Mouse (Mus musculus) forebrain, embryonic 11.5 days (tissue): ENCODE data around the gene Asna1. TPM values are rescaled to one million over a fixed set of nuclear protein-coding genes. Genes with fewer than 3 reads are reported as not detected.

Experiments used
- ATAC-seq: fragments of 200-750 bp; cut with Nextera tagmentation; replicated peaks from 2 replicates; pipeline ENCODE4 v1.8.0; 2017; ENCODE audit warnings: moderate TSS enrichment; ENCODE audit not compliant: low FRiP score
- DNase-seq: peaks from one replicate; pipeline ENCODE4 v3.0.0-alpha.2; 2017; ENCODE audit warnings: low spot score
- H3K27ac ChIP-seq: fragments of 300-500 bp; sonication (generic); 2 replicates; pipeline ENCODE4 v1.5.1; 2014; ENCODE audit warnings: low read depth, low read length
- H3K27me3 ChIP-seq: fragments of 300-500 bp; sonication (generic); 2 replicates; pipeline ENCODE4 v1.6.1; 2014; ENCODE audit warnings: mild to moderate bottlenecking, low read length, mixed read lengths; ENCODE audit not compliant: control insufficient read depth, insufficient read depth
- H3K36me3 ChIP-seq: fragments of 300-500 bp; sonication (generic); 2 replicates; pipeline ENCODE4 v1.6.1; 2014; ENCODE audit warnings: mild to moderate bottlenecking, low read length, moderate library complexity, mixed read lengths; ENCODE audit not compliant: control insufficient read depth, insufficient read depth
- H3K4me1 ChIP-seq: fragments of 300-500 bp; sonication (generic); replicated peaks from 2 replicates; pipeline ENCODE4 v1.6.1; 2014; ENCODE audit warnings: low read length, mixed read lengths; ENCODE audit not compliant: control insufficient read depth, insufficient read depth
- H3K4me2 ChIP-seq: fragments of 300-500 bp; sonication (generic); 2 replicates; pipeline ENCODE4 v1.6.1; 2014; ENCODE audit warnings: low read depth, mild to moderate bottlenecking, low read length, moderate library complexity, mixed read lengths; ENCODE audit not compliant: severe bottlenecking
- H3K4me3 ChIP-seq: fragments of 300-500 bp; sonication (generic); 2 replicates; pipeline ENCODE4 v1.5.1; 2014; ENCODE audit warnings: low read depth, low read length
- H3K9ac ChIP-seq: fragments of 300-500 bp; sonication (generic); 2 replicates; pipeline ENCODE4 v1.6.1; 2014; ENCODE audit warnings: low read length
- H3K9me3 ChIP-seq: fragments of 300-500 bp; sonication (generic); 2 replicates; pipeline ENCODE4 v1.6.1; 2016; ENCODE audit warnings: low read length, mixed read lengths; ENCODE audit not compliant: control insufficient read depth
- WGBS: fragments of 180-500 bp; shearing (Covaris S2); extraction: QIAGEN DNeasy Blood & Tissue Kit; methylation state at CpG from one replicate; pipeline ENCODE4 v1.1.7; 2014; 5-methylcytosine and 5-hydroxymethylcytosine counted together
- polyA plus RNA-seq: library from polyadenylated mRNA; unstranded; fragments of >200 nt; fragmentation: Nextera tagmentation; extraction: Ambion mirVana; gene quantifications from 2 replicates; pipeline ENCODE4 v1.2.1, GENCODE M21; 2014

Gene Asna1
- 118 and 127 TPM in 2 replicates for polyA plus RNA-seq

GRCm38 (mm10) chr8:85025098-85025932 is at the start of gene Asna1:
TSS of gene Asna1 (minus strand) at chr8:85025281.
- 8% methylated on average over 30 of the region's 30 CpGs for WGBS
- no peaks in the 10 kb centered on the region for H3K27me3 ChIP-seq
- no peaks in the 10 kb centered on the region for H3K9me3 ChIP-seq
- peak within 1 kb of the TSS; percentile 85 for H3K9ac ChIP-seq
- H3K4me2 ChIP-seq, result peak within 1 kb of the TSS; percentile 93
- H3K27ac ChIP-seq, result peak within 1 kb of the TSS; percentile 68
- H3K36me3 ChIP-seq, result peaks cover 11% of the 10 kb centered on the region; the same call in 1 of the 2 replicates
- H3K4me3 ChIP-seq, result peak within 1 kb of the TSS; percentile 98
- peaks cover 18% of the 10 kb centered on the region for H3K4me1 ChIP-seq
- DNase-seq (peak; percentile 89), ATAC-seq (peak; percentile 88)

DNA sequence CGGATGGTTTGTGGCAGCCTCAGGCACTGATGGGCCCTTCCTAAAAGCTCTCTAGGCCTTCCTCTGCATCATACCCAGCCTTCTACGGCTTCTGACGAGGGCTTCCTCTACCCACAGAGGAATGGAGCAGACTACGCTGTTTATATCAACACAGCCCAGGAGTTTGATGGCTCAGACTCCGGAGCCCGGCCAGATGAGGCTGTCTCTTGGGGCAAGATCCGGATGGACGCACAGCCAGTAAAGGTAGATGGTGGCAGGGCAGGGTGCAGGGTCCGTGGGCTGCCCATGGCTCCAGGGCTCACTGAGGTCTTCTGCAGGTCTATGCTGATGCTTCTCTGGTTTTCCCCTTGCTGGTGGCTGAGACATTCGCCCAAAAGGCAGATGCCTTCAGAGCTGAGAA is 49.5 kb upstream of the Asna1 start:
- WGBS, result 94% methylated on average over 10 of the region's 10 CpGs
- no peak overlapping the region for H3K9ac ChIP-seq
- H3K4me1 ChIP-seq, result peaks cover 7% of the 10 kb centered on the region; the same call in 1 of the 2 replicates
- peaks cover 2% of the 10 kb centered on the region; the same call in 1 of the 2 replicates for H3K36me3 ChIP-seq
- H3K9me3 ChIP-seq, result no peaks in the 10 kb centered on the region
- no peak overlapping the region for H3K4me2 ChIP-seq
- no peak for ATAC-seq
- no peak overlapping the region for H3K4me3 ChIP-seq
- DNase-seq, result peak; percentile 51
- H3K27ac ChIP-seq, result no peak overlapping the region
- no peaks in the 10 kb centered on the region for H3K27me3 ChIP-seq

DNA sequence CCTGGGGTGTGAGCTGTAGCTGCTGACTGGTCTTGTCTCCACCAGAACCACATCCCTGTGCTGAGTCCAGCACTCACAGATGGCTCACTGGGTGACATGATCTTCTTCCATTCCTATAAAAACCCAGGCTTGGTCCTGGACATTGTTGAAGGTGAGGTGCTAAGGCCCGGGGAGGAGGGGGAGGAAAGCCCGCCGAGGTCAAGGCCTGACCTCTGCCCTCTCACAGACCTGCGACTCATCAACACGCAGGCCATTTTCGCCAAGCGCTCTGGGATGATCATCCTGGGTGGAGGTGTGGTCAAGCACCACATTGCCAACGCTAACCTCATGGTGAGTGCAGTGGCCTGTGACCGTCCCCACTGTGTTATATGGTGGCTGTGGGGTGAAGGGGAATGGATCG is 49.1 kb upstream of the Asna1 start:
- H3K4me3 ChIP-seq, result no peak overlapping the region
- WGBS, result 92% methylated on average over 10 of the region's 10 CpGs
- H3K27ac ChIP-seq, result no peak overlapping the region
- H3K9ac ChIP-seq, result no peak overlapping the region
- H3K4me1 ChIP-seq, result peaks cover 6% of the 10 kb centered on the region; the same call in 1 of the 2 replicates
- no peaks in the 10 kb centered on the region for H3K9me3 ChIP-seq
- peak; percentile 49 for DNase-seq
- no peak overlapping the region for H3K4me2 ChIP-seq
- no peaks in the 10 kb centered on the region for H3K27me3 ChIP-seq
- H3K36me3 ChIP-seq, result peaks cover 2% of the 10 kb centered on the region; the same call in 1 of the 2 replicates
- ATAC-seq, result no peak

DNA sequence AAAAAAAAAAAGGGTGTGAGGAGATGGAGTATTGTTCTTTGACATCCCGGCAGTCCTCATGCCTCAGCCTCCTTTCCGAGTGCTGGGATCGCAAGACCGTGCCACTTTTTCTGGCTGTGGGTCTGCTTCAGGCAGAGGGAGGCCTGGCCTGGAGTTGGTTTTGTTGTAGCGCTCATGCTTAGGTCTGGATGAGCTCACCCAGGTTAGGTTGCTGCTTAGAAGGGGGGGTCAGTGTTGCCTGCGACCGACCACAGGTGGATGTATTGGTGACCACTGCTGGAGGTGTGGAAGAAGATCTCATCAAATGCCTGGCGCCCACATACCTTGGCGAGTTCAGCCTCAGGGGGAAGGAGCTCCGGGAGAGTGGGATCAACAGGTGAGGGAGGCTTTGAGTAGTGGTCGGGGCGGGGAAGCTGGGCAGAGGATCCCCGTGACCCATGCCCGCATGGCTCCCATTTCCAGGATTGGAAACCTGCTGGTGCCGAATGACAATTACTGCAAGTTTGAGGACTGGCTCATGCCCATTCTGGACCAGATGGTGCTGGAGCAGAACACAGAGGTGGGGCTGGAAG is 48.0 kb upstream of the Asna1 start:
- ATAC-seq (no peak), DNase-seq (peak; percentile 51)
- 96% methylated on average over 15 of the region's 15 CpGs for WGBS
- Histone ChIP-seq H3K9me3 (no peaks in the 10 kb centered on the region), H3K9ac (no peak overlapping the region), H3K4me1 (peaks cover 6% of the 10 kb centered on the region; the same call in 1 of the 2 replicates), H3K36me3 (peaks cover 2% of the 10 kb centered on the region; the same call in 1 of the 2 replicates), H3K27me3 (no peaks in the 10 kb centered on the region), H3K27ac (no peak overlapping the region), H3K4me2 (no peak overlapping the region), H3K4me3 (no peak overlapping the region)

DNA sequence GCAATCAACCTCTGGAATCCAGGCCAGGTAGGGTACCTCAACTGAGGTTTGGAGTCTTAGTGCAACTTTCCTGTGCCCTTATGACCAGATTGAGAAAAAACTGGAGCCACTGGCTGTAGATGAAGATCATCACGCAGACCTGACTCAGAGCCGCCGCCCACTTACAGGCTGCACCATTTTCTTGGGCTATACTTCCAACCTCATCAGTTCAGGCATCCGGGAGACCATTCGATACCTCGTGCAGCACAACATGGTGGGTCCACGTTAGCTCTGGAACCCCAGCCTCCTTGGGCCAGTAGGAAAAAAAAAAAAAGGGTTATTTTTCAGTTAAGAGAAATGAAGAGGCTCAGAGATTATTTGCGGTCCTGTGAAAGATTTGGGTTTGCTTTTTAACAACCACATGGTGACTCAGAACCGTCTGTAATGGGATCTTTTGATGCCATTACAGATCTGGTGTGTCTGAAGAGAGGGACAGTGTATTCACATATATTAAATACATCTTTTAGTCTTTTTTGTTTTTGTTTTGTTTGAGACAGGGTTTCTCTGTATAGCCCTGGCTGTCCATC is 47.4 kb upstream of the Asna1 start:
- ATAC-seq (no peak), DNase-seq (peak; percentile 52)
- no peaks in the 10 kb centered on the region for H3K27me3 ChIP-seq
- H3K4me3 ChIP-seq, result peak overlapping the region; percentile 91
- 47% methylated on average over 9 of the region's 9 CpGs for WGBS
- peak overlapping the region; percentile 92; the same call in 1 of the 2 replicates for H3K27ac ChIP-seq
- peaks cover 2% of the 10 kb centered on the region; the same call in 1 of the 2 replicates for H3K36me3 ChIP-seq
- H3K9me3 ChIP-seq, result no peaks in the 10 kb centered on the region
- H3K9ac ChIP-seq, result peak overlapping the region; percentile 79
- H3K4me1 ChIP-seq, result peaks cover 6% of the 10 kb centered on the region; the same call in 1 of the 2 replicates
- peak overlapping the region; percentile 66 for H3K4me2 ChIP-seq

DNA sequence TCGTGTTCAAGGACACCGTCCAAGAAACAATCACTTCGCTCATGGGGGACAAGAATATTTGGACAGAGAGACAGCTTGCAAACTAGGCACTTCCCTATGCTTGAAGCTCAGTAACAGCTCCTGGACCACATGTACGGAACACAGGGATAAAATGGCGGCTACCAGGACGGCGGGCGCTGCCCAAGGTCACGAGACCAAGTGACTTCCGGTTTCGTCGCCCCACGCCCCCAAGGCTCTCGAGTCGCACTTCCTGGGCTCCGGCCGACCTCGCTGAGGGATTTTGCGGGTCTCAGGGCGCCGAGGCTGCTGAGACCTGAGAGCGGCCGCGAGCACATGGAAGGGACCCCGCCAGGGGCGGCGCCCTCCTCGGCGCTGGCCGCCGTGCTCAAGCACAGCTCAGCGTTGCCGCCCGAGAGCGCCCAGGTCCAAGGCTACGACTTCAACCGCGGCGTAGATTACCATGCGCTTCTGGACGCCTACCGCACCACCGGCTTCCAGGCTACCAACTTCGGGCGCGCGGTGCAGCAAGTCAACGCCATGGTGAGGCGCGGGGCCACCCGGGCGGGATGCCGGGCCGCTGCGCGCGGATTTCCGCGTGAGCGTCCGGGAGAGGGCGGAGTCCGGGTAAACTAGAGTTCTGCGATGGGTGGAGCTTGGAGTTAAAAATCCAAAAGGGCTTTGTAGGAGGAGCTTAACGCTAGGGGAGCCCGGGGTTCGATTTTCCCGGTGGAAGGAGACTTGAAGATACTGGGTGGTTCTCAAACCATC is 46.6 kb upstream of the Asna1 start, which contains the start of gene Dhps:
Gene Dhps (plus strand): TSS at position 244 of the 768 bp plus-strand sequence.
- Histone ChIP-seq H3K4me1 (peaks cover 6% of the 10 kb centered on the region; the same call in 1 of the 2 replicates), H3K4me2 (peak within 1 kb of the TSS; percentile 66), H3K36me3 (peaks cover 2% of the 10 kb centered on the region; the same call in 1 of the 2 replicates), H3K27me3 (no peaks in the 10 kb centered on the region), H3K9ac (peak within 1 kb of the TSS; percentile 79), H3K4me3 (peak within 1 kb of the TSS; percentile 91), H3K27ac (peak within 1 kb of the TSS; percentile 92), H3K9me3 (no peaks in the 10 kb centered on the region)
- ATAC-seq, result peak; percentile 90
- DNase-seq, result peak; percentile 94
- under 1% methylated on average over 68 of the region's 68 CpGs for WGBS

GRCm38 (mm10) chr8:85071041-85071440 is 46.0 kb upstream of the Asna1 start:
- Histone ChIP-seq H3K4me1 (peaks cover 6% of the 10 kb centered on the region; the same call in 1 of the 2 replicates), H3K36me3 (peaks cover 7% of the 10 kb centered on the region), H3K27ac (peak overlapping the region; percentile 92; the same call in 1 of the 2 replicates), H3K9me3 (no peaks in the 10 kb centered on the region), H3K9ac (peak overlapping the region; percentile 79; the same call in 1 of the 2 replicates), H3K4me2 (peak overlapping the region; percentile 66), H3K4me3 (peak overlapping the region; percentile 91), H3K27me3 (no peaks in the 10 kb centered on the region)
- peak; percentile 50 for DNase-seq
- no peak for ATAC-seq
- 87% methylated on average over 5 of the region's 5 CpGs for WGBS

DNA sequence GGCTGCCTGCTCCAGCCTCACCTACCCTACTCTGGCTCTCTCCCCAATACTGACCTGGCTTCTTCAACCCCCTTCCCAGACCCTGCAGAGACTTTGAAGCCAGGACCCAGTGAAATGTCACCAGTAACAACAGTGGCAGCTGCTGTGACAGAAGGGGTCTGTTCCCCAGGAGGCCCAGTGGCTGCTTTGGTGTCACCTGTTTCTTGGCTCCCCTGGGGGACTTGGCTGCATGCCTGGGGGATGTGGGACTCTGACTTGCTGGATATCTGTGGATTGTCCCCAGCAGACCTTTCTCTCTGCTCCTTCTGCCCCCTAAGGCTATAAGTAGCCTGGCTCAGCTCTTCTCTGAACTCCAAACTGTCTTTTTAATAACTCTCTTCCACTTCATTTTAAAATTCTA is 42.9 kb upstream of the Asna1 start, which contains the start of gene Gm5741:
Gene Gm5741 (minus strand): TSS at position 1 of the 400 bp plus-strand sequence.
- Histone ChIP-seq H3K27me3 (no peaks in the 10 kb centered on the region), H3K9me3 (no peaks in the 10 kb centered on the region), H3K4me1 (peaks cover 2% of the 10 kb centered on the region; the same call in 1 of the 2 replicates), H3K4me3 (no peak within 1 kb of the TSS), H3K36me3 (peaks cover 5% of the 10 kb centered on the region; the same call in 1 of the 2 replicates), H3K4me2 (no peak within 1 kb of the TSS), H3K27ac (no peak within 1 kb of the TSS), H3K9ac (no peak within 1 kb of the TSS)
- DNase-seq, result peak; percentile 52
- no peak for ATAC-seq
